Mouse (Mus musculus) lung, postnatal 36 days (tissue): ENCODE data around the gene Cenpp.

Experiments used
- DNase-seq: peaks from one replicate; pipeline ENCODE4 v3.0.0; 2022; ENCODE audit warnings: mixed read lengths

Gene Cenpp

GRCm38 (mm10) chr13:49652481-49653179 is at the start of gene Cenpp, which contains the start of gene Nol8:
Gene Cenpp, minus strand, starts transcription at chr13:49652785.
Gene Nol8, plus strand, starts transcription at chr13:49653078.
- peak; percentile 99 for DNase-seq

- DNase-seq: no peak
Measured at GRCm38 (mm10) chr13:49691056-49691455, 38.5 kb upstream of the Cenpp start.

- DNase-seq: no peak
Measured at GRCm38 (mm10) chr13:49684266-49684665, 31.7 kb upstream of the Cenpp start.

DNA sequence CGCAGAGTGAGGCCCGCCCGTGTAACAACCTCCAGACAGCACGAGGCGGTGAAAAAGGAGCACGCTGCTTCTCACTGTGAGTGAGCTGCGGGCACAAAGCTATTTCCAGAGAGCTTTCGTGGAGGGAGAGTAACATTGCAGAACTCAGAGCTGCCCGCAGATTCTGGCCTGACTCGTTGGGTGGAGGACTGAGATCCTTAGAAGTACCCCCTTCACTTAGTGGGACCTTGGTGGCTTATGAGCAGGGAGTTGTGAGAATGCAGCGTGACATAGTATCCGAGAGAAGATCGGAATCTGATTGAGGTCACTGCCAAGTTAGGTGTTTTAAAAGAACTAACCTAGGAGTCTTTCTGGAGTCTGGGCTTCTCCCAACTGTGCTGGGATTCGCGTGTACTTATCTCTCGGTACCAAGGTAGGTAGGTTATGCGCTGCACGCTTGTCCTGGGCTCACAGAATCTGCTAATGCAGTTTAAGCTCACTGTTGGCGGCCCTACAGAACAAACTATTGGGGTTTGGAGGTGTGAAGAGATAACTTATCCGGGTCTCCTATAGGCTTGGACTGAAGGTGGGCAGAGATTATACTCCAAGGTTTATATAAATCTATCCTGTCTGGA is 29.8 kb upstream of the Cenpp start:
- DNase-seq: no peak

DNA sequence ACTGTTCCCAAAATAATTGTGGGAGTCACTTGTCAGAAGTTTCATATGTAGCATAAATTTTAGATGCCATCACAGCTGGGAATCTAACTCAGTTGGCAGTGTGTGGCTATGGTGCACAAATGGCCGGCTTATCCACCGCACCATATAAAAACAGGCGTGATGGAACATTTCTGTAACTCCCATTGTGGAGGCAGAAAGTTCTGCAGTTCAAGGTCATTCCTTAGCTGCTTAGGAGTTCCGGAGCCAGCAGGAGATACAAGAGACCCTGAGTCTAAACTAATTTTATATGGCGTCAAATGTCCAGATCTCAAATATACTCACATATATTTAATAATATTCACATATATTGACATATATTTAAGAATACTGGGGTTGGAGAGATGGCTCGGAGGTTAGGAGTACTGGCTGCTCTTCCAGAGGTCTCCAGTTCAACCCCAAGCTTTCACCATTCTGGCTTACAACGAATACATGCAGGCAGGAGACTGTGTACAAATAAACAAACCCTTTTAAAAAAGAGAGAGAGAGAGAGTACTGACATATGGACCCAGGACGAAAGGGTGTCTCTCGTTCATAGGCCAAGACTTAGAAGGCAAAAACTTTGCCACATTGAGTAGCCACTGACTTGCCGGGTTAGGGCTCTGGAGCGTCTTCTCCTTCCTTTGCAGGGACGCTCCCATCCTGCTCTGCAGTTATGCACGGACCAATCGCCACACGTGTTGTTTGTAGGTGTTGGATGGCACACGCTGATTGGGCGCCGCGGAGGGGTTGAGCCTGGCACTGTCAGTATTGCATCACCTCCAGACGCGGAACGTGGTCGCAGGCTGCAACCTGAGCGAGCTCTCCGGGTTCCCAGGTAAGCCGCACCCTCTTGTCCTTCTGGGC is 29.0 kb upstream of the Cenpp start, which contains the start of gene Iars:
Gene Iars (plus strand): TSS at position 750 of the 882 bp plus-strand sequence.
- peak; percentile 100 for DNase-seq

GRCm38 (mm10) chr13:49677793-49678192 is 25.2 kb upstream of the Cenpp start:
- DNase-seq: no peak

DNA sequence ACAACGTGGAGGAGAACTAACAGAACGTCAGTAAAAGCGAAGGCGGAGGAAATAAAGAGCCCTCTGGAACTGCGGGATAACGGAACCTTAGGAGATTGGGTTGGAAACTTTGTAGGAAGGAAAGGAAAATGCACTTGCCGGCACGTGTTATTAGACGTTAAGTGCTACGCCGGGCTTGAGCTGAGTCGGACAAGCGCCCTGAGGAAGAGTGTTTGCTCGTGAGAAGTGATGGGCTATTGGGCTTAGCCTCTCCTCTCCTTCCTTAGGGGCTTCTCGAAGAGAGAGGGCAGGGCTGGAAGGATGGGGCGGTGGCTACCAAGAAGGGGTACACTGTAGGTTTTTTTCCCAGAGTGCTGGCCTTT is 576 bp upstream of the Cenpp start:
- no peak for DNase-seq

GRCm38 (mm10) chr13:49651781-49652351 is 719 bp downstream of the Cenpp start:
- DNase-seq: no peak

DNA sequence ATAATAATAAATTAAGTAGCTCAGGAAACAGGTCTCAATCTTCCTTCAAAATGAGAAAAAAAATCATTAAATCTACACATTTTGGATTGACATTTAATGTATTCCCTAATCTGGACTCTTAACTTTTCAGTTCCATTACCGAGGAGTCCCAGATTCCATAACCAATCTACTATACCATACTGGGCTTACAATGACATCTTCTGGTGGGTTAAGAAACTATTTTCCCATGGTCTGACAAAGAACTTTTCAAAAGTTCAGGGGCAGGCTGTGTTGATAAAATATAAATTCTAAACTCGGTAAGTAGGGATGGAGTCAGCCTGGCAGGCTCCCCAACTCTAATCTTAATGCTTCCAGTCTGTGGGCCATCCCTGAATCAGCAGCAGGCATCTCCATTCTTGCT is 1.4 kb downstream of the Cenpp start:
- no peak for DNase-seq

- no peak for DNase-seq
Measured at GRCm38 (mm10) chr13:49646019-49646418, 6.6 kb downstream of the Cenpp start.

GRCm38 (mm10) chr13:49644731-49645529 is 7.7 kb downstream of the Cenpp start:
- peak; percentile 15 for DNase-seq

DNA sequence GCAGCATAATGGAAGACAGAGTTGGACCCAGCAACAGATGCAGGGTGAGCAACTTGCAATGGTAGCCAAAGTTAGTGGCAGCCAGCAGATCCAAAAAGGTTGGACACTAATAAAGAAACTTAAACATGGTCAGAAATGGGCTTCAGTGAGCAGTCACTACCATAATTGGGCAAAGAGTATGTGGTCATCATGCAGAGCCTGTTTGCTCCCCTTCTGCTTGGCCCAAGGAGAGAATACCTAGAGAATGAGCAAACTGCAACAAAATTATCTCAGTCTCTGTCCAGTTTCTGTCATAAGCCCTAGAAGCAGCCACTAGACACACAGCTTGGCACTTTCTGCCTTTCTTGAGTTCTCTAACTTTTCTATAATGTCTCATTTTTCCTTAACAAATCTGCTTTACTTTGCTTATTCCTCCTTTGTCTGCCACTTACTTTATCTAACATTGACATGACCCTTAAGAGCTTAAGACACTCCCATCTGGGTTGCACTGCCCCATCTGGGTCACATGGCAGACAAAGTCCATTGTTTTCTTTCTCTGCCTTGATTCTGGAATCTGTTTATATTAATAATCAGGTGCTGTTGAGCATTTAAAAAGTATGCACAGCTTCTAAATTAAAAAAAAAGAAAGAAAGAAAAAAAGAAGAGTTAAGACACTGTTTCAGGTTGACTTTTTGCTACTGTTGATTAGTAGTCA is 8.8 kb downstream of the Cenpp start:
- peak; percentile 5 for DNase-seq

GRCm38 (mm10) chr13:49642650-49643049 is 9.9 kb downstream of the Cenpp start:
- DNase-seq: no peak

- no peak for DNase-seq
Measured at GRCm38 (mm10) chr13:49639965-49640364, 12.6 kb downstream of the Cenpp start.

DNA sequence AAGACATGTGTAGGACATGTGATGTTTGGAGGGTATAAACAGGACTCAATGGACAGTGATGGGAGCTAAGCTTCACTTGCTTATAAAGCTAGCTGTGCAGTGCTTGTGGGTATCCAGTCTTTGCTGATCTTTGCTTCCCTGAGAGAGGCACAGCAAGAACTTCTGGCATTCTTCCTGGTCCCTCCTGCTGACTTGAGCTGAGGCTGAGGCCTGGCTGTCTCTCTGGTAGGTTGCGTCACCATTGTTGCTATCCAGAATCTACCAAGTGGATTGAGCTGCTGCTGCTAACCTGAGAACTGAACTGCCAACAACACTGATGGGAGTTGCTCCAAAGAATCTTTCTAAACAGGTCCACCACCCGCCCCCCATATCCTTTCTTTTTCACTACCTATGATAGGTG is 23.5 kb downstream of the Cenpp start:
- peak; percentile 67 for DNase-seq

DNA sequence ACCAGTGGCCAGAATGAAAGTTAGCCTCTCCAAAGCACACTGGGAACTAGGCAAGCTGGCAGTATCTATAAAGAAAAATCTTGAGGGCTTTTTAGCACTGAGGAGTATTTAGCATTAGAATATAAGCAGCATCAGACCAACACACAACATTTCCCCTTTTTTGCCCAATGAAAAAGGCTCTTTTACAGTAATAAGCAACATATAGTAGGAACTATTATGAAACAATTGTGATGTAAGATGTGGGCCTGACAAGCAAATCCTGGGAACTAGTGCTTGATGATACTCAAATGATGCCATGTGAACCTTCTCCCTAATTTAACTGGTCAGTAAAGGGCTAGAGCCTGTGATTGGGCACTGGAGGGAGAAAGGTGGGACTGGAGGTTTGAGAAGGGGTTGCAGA is 24.4 kb downstream of the Cenpp start:
- DNase-seq: no peak

GRCm38 (mm10) chr13:49623216-49623615 is 29.4 kb downstream of the Cenpp start:
- peak; percentile 37 for DNase-seq

DNA sequence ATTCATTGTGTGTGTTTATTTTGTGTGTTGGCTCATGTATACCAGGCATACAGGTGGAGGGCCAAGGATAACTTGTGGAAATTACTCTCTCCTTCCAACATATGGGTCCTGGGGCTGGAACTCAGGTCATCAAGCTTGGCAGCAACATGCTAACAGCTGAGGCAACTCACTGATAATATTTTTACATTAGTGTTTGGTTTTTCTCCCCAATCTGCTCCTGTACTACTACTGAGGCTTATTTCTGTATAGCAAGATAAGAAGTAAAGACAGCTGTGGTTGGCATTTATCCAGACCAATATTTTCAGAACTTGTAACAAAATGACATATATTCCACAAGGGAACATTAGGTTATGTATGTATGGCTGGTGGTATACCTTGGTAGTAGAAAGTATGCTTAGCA is 34.2 kb downstream of the Cenpp start:
- DNase-seq: no peak

GRCm38 (mm10) chr13:49617021-49617420 is 35.6 kb downstream of the Cenpp start:
- no peak for DNase-seq

DNA sequence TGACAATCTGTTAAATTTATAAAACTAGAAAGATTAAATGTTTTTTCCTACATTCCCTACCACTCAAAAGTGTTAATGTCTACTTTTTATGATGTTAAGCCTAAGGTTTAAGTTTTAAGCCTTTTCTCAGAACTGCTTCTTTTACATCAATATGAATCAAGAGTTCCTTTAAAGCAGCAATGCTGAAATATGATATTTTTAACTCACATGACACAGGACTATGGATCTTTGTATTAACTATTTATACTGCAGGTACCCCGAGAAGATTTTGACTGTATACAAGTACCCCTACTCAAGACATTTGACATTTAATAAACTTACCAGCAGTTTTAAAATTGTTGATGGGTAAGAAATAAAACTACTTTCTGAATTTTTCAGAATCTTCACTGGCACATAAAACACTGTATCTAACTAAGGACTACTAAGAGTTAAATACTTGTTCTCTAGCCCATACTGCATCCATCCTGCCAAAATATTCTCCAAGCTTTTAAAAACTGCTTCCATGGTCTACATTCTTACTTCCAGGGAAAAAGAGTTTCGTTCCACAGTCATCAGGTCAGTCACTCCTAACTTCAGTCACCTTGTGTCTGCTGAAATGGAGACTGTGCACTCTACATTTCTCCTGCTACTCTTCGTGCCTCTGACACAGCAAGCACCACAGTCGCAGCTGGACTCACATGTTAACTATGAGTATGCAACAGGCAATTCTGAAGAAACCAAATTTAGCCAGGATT is 43.8 kb downstream of the Cenpp start:
- DNase-seq: no peak

GRCm38 (mm10) chr13:49607714-49608113 is 44.9 kb downstream of the Cenpp start, which contains the start of gene Ogn:
Gene Ogn, plus strand, starts transcription at chr13:49608046.
- peak; percentile 72 for DNase-seq
